Mouse (Mus musculus): ENCODE results near the gene Zfp108. TPM values are rescaled to one million over a fixed set of nuclear protein-coding genes. Genes with fewer than 3 reads are reported as not detected.
A peak's percentile ranks its signal among the peaks of the same experiment; 100 is the strongest.

Gene Zfp108
- polyA plus RNA-seq, 1 experiment from 2014 or later = 3.4 TPM

- H3K9ac ChIP-seq (ENCODE audit: low read length) = no peak overlapping the region
- H3K9me3 ChIP-seq (ENCODE audit: control insufficient read depth, low read length) = no peaks in the 10 kb centered on the region
- 87% methylated on average over 12 of the region's 12 CpGs for WGBS
- H3K36me3 ChIP-seq (ENCODE audit: control insufficient read depth, insufficient read depth, low read length) = peaks cover 30% of the 10 kb centered on the region
- DNase-seq (ENCODE audit: low spot score) (no peak), ATAC-seq (ENCODE audit: insufficient read depth, low FRiP score, low TSS enrichment) (no peak)
- H3K4me2 ChIP-seq (ENCODE audit: low read depth) = no peak overlapping the region
- no peak overlapping the region for H3K4me3 ChIP-seq (ENCODE audit: low read depth, low read length)
- peaks cover 6% of the 10 kb centered on the region; the same call in 1 of the 2 replicates for H3K4me1 ChIP-seq (ENCODE audit: control insufficient read depth, insufficient read depth, low read length)
- H3K27ac ChIP-seq (ENCODE audit: low read depth, low read length) = no peak overlapping the region
- no peaks in the 10 kb centered on the region for H3K27me3 ChIP-seq (ENCODE audit: control insufficient read depth, insufficient read depth, low read length)
These were observed 38.7 kb downstream of the Zfp108 start for GRCm38 (mm10) chr7:24293061-24293851.

DNA sequence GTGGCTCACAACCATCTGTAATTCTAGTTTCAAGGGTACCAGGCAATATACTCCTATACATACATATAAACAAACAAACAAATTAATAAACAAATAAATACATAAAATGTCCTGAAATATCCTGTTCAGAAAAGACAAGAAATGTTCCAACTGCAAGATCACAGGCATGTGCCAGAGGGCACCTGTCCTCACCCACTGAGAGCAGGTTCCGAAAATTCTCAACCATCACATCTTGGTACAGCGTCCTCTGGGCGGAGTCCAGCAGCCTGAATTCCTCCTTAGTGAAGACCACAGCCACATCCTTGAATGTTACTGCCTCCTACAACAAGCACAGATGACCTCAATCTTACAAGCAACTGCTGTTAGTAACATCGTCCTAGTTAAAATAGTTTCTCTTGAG lies 40.2 kb downstream of the Zfp108 start:
- Histone ChIP-seq H3K27ac (ENCODE audit: low read depth, low read length) (no peak overlapping the region), H3K4me1 (ENCODE audit: control insufficient read depth, insufficient read depth, low read length) (peaks cover 6% of the 10 kb centered on the region; the same call in 1 of the 2 replicates), H3K4me3 (ENCODE audit: low read depth, low read length) (no peak overlapping the region), H3K9me3 (ENCODE audit: control insufficient read depth, low read length) (no peaks in the 10 kb centered on the region), H3K27me3 (ENCODE audit: control insufficient read depth, insufficient read depth, low read length) (no peaks in the 10 kb centered on the region), H3K4me2 (ENCODE audit: low read depth) (no peak overlapping the region), H3K9ac (ENCODE audit: low read length) (no peak overlapping the region), H3K36me3 (ENCODE audit: control insufficient read depth, insufficient read depth, low read length) (peaks cover 30% of the 10 kb centered on the region)
- WGBS = 97% methylated on average over 4 of the region's 4 CpGs
- DNase-seq (ENCODE audit: low spot score) (no peak), ATAC-seq (ENCODE audit: insufficient read depth, low FRiP score, low TSS enrichment) (no peak)

DNA sequence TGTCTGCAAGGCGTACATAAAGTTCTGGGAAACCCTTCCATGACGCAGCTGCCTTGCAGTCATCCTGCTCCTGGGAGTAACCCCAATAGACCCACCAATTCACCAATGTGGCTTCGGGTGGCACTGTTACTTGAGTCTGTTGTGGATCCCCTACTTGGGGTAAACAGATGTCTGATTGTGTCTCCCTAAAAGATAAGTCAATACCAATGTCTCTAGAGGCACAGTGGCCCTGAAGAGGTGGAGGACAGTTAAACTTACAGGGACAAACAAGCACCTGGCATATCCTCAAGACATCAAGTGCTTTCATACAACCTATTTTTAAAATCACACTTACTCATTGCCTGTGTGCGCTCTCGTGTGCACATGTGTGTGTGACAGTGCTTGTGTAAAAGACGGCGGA lies 40.8 kb downstream of the Zfp108 start:
- H3K27ac ChIP-seq (ENCODE audit: low read depth, low read length) = no peak overlapping the region
- WGBS = 96% methylated on average over 7 of the region's 7 CpGs
- no peak for DNase-seq (ENCODE audit: low spot score)

GRCm38 (mm10) chr7:24296386-24296785 lies 41.8 kb downstream of the Zfp108 start:
- Histone ChIP-seq H3K9ac (ENCODE audit: low read length) (no peak overlapping the region), H3K27ac (ENCODE audit: low read depth, low read length) (no peak overlapping the region), H3K27me3 (ENCODE audit: control insufficient read depth, insufficient read depth, low read length) (no peaks in the 10 kb centered on the region), H3K4me1 (ENCODE audit: control insufficient read depth, insufficient read depth, low read length) (peaks cover 9% of the 10 kb centered on the region), H3K9me3 (ENCODE audit: control insufficient read depth, low read length) (no peaks in the 10 kb centered on the region), H3K4me2 (ENCODE audit: low read depth) (no peak overlapping the region), H3K36me3 (ENCODE audit: control insufficient read depth, insufficient read depth, low read length) (peaks cover 18% of the 10 kb centered on the region), H3K4me3 (ENCODE audit: low read depth, low read length) (no peak overlapping the region)
- ATAC-seq (ENCODE audit: insufficient read depth, low FRiP score, low TSS enrichment) (no peak), DNase-seq (ENCODE audit: low spot score) (no peak)
- WGBS = 91% methylated on average over 7 of the region's 7 CpGs

More for the DNA sequence above, 40.8 kb downstream of the Zfp108 start:
- Histone ChIP-seq H3K36me3 (ENCODE audit: control insufficient read depth, insufficient read depth, low read length) (peaks cover 27% of the 10 kb centered on the region), H3K4me3 (ENCODE audit: low read depth, low read length) (no peak overlapping the region), H3K9me3 (ENCODE audit: control insufficient read depth, low read length) (no peaks in the 10 kb centered on the region), H3K9ac (ENCODE audit: low read length) (no peak overlapping the region), H3K4me2 (ENCODE audit: low read depth) (no peak overlapping the region), H3K27me3 (ENCODE audit: control insufficient read depth, insufficient read depth, low read length) (no peaks in the 10 kb centered on the region), H3K4me1 (ENCODE audit: control insufficient read depth, insufficient read depth, low read length) (peaks cover 6% of the 10 kb centered on the region)
- no peak for ATAC-seq (ENCODE audit: insufficient read depth, low FRiP score, low TSS enrichment)

GRCm38 (mm10) chr7:24297361-24298095 lies 42.9 kb downstream of the Zfp108 start:
- 95% methylated on average over 15 of the region's 15 CpGs for WGBS
- Histone ChIP-seq H3K9ac (ENCODE audit: low read length) (peak overlapping the region; percentile 87; the same call in 1 of the 2 replicates), H3K27ac (ENCODE audit: low read depth, low read length) (no peak overlapping the region), H3K36me3 (ENCODE audit: control insufficient read depth, insufficient read depth, low read length) (peaks cover 11% of the 10 kb centered on the region), H3K4me3 (ENCODE audit: low read depth, low read length) (peak overlapping the region; percentile 75), H3K9me3 (ENCODE audit: control insufficient read depth, low read length) (no peaks in the 10 kb centered on the region), H3K4me2 (ENCODE audit: low read depth) (peak overlapping the region; percentile 90), H3K27me3 (ENCODE audit: control insufficient read depth, insufficient read depth, low read length) (no peaks in the 10 kb centered on the region), H3K4me1 (ENCODE audit: control insufficient read depth, insufficient read depth, low read length) (peaks cover 9% of the 10 kb centered on the region)
- DNase-seq (ENCODE audit: low spot score) (no peak), ATAC-seq (ENCODE audit: insufficient read depth, low FRiP score, low TSS enrichment) (no peak)

DNA sequence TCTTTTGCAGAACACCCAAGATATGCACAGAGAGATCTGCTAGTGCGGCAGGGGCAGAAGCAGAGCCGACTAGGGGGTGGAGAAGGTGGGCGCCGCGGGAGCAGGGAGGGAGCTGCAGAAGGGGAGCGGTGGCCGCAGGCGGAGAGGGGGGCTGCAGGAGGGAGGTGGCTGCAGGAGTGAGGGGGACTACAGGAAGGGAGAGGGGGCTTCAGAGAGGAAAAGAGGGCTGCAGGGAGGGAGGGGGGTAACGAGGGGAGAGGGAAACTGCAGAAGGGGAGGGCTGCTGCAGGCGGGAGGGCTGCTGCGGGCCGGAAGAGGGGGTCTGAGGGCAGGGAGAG lies 44.0 kb downstream of the Zfp108 start:
- Histone ChIP-seq H3K4me2 (ENCODE audit: low read depth) (peak overlapping the region; percentile 90), H3K4me3 (ENCODE audit: low read depth, low read length) (peak overlapping the region; percentile 75), H3K4me1 (ENCODE audit: control insufficient read depth, insufficient read depth, low read length) (peaks cover 9% of the 10 kb centered on the region), H3K27ac (ENCODE audit: low read depth, low read length) (peak overlapping the region; percentile 84), H3K36me3 (ENCODE audit: control insufficient read depth, insufficient read depth, low read length) (peaks cover 14% of the 10 kb centered on the region), H3K27me3 (ENCODE audit: control insufficient read depth, insufficient read depth, low read length) (no peaks in the 10 kb centered on the region), H3K9me3 (ENCODE audit: control insufficient read depth, low read length) (no peaks in the 10 kb centered on the region), H3K9ac (ENCODE audit: low read length) (peak overlapping the region; percentile 87)
- peak; percentile 33; the same call in 1 of the 2 replicates for ATAC-seq (ENCODE audit: insufficient read depth, low FRiP score, low TSS enrichment)
- 0% methylated on average over 12 of the region's 12 CpGs for WGBS
- DNase-seq (ENCODE audit: low spot score) = no peak

DNA sequence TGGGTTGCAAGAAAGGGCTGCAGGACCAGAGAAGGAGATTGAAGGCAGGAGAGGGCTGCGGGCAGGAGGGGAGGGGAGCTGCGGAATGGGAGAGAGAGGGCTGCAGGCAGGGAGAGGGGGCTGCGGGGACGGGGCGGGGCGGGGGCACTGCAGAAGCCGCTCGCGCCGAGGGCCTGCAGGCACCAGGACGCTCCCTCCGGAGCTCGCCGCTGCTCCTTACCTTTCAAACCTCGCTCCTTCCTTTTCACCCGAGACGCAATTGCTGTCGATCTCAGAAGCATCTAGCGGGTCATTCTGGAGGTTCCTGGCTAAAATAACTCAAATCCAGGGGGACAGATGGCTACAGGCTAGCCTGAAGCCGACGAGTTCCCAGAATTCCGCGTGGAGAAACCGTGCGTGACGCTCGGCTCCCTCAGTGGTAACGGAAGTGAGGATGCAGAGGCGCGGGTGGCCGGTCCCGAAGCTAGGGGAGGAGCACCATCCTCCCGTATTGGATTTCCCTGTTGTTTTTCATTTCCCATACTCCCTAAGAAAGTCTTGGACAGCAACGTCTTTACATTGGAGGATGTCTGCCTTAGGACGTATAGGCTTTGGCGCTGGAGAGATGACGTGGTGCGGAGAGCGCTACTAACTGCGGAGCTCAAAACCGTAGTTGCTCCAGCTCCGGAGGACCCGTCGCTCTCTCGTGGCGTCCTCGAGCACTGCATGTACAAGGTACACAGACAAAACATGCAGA lies 44.5 kb downstream of the Zfp108 start:
- Histone ChIP-seq H3K27ac (ENCODE audit: low read depth, low read length) (peak overlapping the region; percentile 84), H3K4me3 (ENCODE audit: low read depth, low read length) (peak overlapping the region; percentile 75), H3K9ac (ENCODE audit: low read length) (peak overlapping the region; percentile 87), H3K4me1 (ENCODE audit: control insufficient read depth, insufficient read depth, low read length) (peaks cover 9% of the 10 kb centered on the region), H3K9me3 (ENCODE audit: control insufficient read depth, low read length) (no peaks in the 10 kb centered on the region), H3K4me2 (ENCODE audit: low read depth) (peak overlapping the region; percentile 90), H3K27me3 (ENCODE audit: control insufficient read depth, insufficient read depth, low read length) (no peaks in the 10 kb centered on the region), H3K36me3 (ENCODE audit: control insufficient read depth, insufficient read depth, low read length) (peaks cover 14% of the 10 kb centered on the region)
- WGBS = 0% methylated on average over 43 of the region's 47 CpGs
- peak; percentile 87 for DNase-seq (ENCODE audit: low spot score)
- peak; percentile 81 for ATAC-seq (ENCODE audit: insufficient read depth, low FRiP score, low TSS enrichment)

GRCm38 (mm10) chr7:24299823-24300481 lies 45.4 kb downstream of the Zfp108 start:
- peak overlapping the region; percentile 53; the same call in 1 of the 2 replicates for H3K27ac ChIP-seq (ENCODE audit: low read depth, low read length)
- H3K9me3 ChIP-seq (ENCODE audit: control insufficient read depth, low read length) = no peaks in the 10 kb centered on the region
- no peaks in the 10 kb centered on the region for H3K27me3 ChIP-seq (ENCODE audit: control insufficient read depth, insufficient read depth, low read length)
- peaks cover 9% of the 10 kb centered on the region for H3K4me1 ChIP-seq (ENCODE audit: control insufficient read depth, insufficient read depth, low read length)
- H3K36me3 ChIP-seq (ENCODE audit: control insufficient read depth, insufficient read depth, low read length) = peaks cover 12% of the 10 kb centered on the region
- peak overlapping the region; percentile 90 for H3K4me2 ChIP-seq (ENCODE audit: low read depth)
- DNase-seq (ENCODE audit: low spot score) (peak; percentile 35), ATAC-seq (ENCODE audit: insufficient read depth, low FRiP score, low TSS enrichment) (peak; percentile 38)
- peak overlapping the region; percentile 62 for H3K9ac ChIP-seq (ENCODE audit: low read length)
- H3K4me3 ChIP-seq (ENCODE audit: low read depth, low read length) = peak overlapping the region; percentile 75
- WGBS = 2% methylated on average over 18 of the region's 18 CpGs

Data from neural tube, embryonic 11.5 days (tissue).